Mouse (Mus musculus): Measurements from ENCODE around the gene 1700016K19Rik. TPM values are rescaled to one million over a fixed set of nuclear protein-coding genes. Genes with fewer than 3 reads are reported as not detected.

1700016K19Rik gene
- total RNA-seq (2022) = not detected

DNA sequence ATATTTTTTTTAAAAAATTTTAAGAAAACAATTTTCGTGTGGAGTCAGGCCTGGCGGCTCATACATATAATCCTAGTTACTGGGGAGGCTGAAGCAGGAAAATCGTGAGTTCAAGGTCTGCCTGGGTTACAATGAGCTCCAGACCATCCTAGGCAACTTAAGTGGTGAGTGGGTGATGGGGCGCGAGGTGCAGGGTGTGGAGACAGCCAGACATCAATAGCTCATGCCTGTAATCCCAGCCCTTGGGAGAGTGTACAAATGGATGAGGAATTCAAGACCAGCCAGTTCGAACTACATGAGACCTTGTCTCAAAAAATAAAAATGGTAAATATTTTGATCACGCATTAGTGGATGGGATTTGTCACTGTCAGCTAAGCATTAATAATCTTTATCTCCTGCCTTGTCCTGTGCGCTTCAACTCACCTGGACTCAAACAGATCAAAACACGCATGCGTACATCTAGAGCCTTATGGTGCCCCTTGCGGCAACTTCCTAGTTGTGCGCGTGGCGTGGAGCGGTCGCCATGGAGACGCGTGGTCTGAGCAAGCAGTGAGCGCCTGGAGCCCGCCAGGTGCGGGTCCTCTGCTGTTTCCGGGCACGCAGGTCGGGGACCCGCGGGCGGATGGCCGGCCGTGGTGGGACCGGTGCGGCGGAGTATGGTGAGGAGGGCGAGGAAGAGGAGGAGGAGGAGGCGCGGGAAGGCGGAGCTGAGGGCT is at the start of gene 1700016K19Rik:
Gene 1700016K19Rik (plus strand): TSS at position 473 of the 716 bp plus-strand sequence.
- DNase-seq = peak; percentile 68

DNA sequence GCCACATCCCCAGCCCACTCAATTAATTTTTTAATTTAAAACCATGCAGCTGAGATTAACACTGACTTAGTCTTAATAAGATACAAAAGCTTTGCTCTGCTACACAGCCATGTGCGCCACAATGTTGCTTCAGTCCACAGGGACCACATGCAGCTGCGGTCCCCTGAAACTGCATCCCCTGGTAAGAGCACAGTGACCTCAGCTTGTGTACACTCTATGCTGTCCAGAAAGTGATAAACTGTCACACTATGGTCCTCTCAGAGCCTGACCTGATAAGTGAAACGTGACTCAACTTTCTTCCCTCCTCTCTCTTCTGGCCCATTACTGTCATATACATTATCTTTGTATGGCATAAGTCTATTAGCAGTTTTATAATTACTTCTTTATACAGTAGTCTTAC is 49.3 kb upstream of the 1700016K19Rik start:
- no peak for DNase-seq

DNA sequence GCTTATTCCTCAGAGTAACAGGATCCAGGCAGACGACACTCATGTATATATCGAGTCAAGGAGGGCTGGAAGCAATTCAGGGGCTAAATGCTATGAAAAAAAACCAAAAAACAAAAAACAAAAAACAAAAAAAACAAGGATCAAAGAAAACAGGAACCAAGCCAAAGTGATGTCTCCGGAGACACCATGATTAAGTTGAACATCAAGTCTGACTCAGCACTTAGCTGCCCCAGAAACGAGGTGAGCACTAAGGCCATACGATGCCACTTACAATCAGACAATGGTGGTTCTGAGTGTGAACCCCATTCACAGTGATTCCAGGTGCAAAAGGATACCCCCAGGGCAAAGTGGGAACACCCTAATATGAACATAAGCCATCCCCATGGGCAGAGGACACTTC is 47.8 kb upstream of the 1700016K19Rik start:
- DNase-seq = no peak

DNA sequence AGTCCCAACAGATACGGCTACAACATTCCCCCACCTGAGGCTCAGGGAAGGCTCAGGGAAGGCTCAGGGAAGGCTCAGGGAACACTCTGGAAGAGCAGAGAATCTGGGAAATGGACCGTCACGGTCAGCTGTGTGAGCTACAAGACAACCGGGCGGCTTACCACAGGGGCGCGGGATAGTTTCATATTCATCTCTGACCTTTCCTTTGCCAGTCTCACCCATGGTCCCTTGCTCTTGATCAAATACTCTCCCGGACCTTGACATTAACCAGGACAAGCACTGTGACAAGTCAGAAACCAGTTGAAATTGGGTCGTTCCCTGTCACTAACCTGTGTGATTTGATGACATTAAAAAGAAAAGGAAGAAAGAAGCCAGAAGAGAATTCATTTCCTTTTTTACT is 44.8 kb upstream of the 1700016K19Rik start:
- peak; percentile 62 for DNase-seq

DNA sequence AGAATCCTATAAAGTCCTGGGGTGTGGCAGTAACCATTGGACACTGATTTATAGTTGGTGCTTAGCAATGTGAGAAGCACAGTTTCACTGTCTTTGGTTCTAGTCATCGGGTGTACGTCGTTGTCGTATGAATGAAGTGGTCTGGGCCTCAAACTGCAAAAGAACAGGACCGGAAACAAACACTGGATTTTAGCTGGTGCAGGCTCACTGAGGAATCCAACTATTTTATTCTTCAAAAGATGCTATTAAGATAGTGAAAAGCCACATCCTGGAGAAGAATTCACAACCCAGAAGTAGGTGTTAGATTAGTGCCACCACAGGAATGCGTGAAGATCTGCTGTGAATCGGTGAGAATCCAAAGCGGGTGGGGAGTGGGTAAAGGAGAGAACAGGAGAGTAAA is 43.1 kb upstream of the 1700016K19Rik start:
- DNase-seq = no peak

DNA sequence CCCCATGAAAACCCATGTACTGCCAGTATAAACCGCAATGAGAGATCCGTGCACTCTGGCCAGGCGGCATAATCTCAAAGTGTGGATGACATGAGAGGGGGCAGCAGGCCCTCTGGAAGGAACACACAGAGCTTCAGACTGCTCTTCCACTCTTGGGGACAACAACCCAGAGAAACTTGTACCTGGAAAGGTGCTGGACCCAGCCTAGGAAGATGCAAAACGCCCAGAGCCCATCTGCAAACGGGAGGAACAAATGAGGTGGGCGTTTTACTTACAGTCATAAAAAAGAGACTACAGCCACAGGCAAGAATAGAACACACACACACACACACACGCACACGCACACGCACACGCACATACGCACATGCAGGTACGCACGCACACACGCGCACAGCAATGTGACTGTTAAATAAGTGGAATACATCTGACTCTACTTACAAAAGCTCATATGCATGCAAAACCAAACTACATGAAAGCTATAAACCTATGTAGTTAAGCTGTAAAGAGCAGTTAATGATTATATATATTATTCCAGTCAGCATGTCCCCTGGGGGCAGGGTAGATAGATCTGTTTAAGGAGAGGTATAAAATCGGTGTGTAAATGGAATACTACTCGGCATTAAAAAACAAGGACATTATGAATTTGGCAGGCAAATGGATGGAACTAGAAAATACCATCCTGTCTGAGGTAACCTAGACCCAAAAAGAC is 42.4 kb upstream of the 1700016K19Rik start:
- DNase-seq = no peak

DNA sequence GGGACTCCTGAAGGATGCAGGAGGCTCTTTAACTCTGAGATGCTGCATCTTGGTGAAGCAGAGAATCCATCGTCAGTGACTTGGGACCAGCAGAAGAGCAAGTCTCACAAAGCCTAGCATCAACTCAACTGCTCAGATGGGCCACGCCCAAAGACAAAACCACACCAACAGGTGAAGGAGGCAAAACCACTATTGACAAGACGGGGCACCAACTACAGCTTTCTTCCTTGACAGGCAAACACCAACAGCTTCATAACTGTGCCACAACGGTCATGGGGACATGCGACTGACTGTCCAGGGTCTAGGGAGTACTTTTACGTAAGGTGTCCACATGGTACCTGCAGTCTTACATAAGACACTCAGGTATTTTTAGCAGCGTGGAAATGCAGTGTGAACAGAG is 37.9 kb upstream of the 1700016K19Rik start:
- no peak for DNase-seq

DNA sequence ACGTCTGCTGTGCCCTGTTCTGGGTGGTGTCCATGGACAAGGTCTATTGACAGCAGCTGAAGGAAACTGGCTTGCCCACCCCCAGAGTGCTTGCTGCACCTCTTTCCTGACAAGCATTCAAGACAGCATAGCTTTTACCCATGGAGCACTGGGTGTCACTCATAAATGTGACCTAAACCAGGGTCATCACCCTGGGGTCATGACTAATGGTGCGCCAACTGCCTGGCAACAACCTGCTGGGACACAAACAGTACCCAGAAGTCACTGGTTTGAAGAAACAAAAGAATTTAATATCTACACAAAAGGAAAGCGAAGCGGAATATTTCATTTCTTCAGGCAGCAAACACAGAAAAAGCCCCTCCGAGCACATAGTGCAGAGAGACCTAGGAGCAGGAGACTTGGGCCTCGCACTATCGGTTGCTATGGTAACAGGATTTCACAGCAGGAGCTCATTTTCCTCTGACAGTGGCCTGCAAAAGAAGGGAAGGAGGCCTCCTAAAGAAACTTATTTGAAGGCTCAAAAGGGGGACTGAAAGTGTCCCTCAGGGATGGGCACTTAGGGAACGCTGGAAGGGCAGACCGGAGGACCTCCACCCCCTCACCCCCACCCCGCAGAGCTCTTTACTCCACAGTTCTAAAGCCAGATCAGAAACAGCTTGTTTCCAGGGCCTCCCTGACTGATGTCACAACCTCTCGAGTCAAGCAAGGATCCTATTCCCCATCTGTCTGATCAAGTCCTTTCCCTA is 35.8 kb upstream of the 1700016K19Rik start:
- DNase-seq = no peak

DNA sequence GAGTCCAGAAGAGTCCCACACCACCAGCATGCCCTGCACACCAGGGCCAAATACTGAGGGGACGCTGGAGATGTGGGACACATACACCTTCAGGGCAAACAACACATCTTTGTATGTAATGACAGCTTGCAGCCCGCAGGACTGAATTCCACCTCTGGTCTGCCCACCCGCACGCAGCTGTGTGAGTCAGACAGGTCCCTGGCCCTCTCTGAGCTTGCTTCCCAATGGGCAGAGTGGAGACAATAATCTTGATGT is 35.3 kb upstream of the 1700016K19Rik start:
- no peak for DNase-seq

DNA sequence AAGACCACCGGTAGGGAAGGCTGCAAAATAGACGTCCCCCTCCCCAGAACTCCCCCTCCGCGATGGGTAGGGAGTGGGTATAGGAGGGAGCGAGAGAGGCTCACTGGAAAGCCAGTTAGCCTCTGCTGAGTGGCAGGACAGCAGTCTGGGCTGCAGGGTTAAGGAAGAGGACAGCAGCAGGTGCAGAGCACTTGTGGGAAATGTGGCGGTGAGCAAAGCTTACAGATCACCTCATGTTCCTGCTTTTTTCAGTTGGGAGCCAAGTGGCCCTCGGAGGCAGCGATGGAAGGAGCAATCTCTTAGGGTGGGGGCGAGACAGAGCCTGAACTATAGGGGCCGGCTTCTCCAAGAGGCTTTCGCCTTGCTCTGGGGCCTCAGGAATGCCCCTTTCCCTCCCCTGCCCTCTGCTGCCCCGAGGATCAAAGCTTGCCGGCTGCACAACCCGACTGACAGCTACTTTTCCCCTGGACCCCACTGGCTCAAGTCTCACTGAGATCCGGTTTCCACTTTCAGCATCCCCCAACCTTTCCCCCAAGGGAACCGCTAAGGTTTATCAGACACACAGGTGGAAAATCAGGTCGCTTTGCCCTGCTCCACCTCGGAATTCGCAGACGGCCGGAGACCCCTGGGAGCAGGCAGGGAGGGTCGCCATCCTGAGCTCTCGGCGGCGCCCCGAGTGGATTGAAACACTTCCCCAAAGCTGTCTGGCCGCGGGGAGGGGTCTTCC is 33.9 kb upstream of the 1700016K19Rik start:
- no peak for DNase-seq

DNA sequence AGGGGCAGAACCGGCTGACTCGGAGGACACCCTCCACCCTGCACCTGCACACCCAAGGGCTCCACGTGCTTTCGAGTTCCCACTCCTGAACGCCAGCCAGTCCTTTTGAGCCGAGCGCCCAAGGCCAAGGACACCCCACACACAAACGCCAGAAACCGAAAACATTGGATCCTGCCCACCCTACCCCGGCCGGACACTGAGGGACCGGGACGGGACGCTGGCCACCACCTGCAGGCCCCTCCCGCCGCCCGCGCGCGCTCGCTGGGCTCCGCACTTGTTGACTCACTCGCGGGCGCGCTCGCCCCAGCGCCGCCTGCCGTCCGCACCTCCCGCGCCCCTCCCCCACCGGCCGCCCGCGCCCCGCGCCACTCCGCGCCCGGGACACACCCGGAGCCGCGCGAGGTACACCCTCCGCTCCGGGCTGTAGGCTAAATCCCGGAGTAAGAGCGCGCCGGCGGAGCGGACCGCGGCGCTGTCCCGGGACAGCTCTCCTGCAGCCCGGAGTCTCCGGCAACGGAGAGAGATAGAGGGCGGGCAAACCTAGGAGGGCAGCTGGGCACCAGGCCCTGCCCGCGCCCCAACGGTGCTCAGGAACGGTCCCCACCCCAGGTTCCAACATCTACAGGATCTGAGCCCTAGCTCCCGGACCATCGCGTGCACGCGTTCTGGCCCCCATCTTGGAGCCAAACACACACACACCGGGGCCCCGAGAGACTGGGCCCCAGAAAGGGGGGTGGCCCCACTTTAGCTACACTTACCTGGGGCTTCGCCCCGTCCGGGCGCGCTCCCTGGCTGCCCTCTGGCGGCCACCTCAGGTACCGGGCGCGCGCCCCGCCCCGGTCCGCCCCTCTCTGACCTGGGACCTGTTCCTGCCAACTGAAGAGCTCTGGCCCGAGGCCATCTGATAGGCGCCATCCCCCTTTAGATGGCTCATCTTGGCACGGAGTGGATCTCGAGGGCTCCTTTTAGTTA is 33.0 kb upstream of the 1700016K19Rik start:
- peak; percentile 85 for DNase-seq

DNA sequence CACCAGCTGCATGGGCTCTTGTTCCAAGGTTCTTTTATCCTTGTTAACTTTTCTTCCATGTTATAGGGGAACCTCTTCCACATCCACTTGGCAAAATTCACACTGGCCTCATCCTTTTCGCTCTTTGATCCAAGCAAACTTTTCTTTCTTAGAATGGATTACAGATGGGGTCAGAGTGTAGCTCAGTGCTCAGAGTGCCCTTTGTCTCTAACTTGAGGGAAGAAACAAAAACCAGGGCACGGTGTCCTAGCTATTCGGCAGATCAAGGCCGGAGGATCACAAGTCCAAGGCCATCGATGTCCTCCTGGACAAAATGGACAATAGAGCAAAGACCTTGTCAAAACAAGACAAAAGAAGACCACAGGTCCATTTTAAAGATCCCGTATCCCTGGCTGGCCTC is 31.0 kb upstream of the 1700016K19Rik start:
- no peak for DNase-seq

DNA sequence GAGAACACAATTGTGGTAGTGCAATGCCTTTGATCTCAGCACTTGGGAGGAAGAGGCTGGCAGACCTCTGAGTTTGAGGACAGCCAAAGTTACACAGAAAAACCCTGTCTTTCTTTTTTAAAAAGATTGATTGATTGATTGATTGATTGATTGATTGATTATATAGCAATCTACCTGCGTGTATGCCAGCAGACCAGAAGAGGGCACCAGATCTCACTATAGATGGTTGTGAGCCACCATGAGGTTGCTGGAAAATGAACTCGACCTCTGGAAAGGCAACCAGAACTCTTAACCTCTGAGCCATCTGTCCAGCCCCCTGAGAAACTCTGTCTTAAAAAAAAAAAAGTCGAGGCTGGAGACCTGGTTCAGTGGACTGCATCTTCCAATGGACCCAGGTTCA is 29.1 kb upstream of the 1700016K19Rik start:
- no peak for DNase-seq

DNA sequence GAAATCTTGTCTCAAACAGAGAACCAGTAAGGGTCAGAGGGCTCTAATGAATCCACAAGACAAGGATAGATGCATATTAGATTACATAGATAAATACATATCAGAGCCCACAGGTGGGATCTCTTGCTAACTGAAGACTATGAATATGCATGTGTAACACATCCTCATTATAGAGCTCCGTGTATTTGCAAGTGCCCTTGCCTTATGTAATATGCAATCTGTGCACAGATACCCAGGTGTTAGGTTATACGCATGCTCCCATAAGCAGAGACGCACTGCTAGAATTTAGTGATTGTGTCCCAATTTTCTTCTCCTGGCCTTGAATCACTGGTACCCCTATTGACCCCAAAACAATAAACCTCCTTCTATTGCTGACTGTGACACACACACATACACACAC is 27.5 kb upstream of the 1700016K19Rik start:
- DNase-seq = no peak

DNA sequence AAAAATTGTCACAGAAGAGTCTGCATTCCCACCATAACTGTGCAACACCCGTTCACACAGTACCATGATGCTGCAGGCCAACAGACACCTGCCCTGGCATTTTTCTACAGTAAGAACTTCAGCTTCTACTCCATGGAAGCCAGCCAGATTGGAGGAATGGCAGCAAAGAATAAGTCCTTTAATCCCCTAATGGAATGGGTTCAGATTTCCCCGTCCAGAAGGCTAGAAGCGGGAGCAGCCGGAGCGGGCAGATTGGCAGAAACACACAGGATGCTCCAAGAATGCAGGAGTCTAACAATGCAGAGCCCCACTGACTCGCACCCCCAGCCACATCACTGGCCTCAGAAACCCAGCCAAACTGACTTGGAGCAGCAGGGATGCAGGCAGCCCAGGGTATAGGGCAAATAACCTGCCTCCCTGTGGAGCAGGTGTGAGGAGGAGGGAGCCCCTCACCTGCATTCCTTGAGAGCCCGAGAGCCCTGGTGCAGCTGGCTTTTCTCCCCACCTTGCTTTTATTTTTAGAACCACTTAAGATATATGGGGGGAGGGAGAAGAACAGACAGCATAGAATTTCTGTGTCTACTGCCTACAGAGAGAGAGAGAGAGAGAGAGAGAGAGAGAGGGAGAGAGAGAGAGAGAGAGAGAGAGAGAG is 26.7 kb upstream of the 1700016K19Rik start:
- no peak for DNase-seq

DNA sequence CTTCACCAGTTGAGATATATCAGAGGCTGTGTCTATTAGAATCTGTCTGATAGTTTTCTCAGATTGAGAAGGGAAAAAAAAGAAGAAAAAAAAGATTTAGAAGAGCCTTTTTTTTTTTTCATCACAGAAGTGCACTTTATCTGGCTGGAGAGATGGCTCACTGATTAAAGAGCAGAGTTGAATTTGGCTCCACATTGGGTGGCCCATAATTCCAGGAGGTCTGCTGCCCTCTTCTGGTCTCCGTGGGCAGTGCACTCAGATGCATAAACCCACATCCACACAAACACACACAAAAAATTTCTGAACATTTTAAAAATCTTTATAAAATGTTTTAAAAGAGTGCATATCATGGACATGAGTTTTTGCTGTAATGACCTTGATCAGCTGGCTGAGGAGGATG is 25.7 kb upstream of the 1700016K19Rik start:
- DNase-seq = no peak

DNA sequence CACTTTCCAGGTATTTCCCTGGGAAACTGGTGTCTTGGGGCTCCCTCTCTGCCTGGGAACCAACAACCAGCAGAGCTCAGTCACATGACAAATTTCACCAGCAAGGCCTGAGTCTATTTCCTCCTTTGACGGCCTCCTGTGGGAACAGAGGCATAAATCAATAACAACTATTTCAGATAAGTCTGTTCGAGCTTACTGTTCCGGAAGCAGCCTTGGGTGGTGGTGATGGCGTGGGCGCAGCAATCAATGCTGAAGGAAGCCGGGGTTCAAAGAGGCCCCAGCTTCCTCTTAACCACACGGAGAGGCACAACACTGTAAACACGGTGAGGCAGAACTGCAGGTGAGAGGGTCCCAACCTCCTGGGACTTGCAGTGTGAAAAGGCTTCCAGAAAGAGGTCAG is 23.0 kb upstream of the 1700016K19Rik start:
- DNase-seq = no peak

DNA sequence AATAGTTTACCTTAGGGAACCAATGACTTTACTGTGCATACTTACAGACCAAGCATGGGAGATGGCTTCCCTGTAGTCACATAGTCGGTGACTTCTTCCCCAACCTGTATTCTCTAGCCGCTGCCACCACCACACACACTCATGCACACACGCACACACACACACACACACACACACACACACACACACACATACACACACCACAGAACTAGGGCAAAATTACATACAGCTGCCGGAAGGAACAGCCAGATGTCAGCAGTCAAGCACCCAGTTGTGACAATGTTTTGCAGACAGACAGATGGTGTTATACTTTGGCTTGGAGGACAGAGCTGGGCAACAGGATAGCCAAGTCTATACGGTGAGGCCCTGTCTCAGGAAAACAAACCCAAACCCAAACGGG is 21.7 kb upstream of the 1700016K19Rik start:
- DNase-seq = no peak

DNA sequence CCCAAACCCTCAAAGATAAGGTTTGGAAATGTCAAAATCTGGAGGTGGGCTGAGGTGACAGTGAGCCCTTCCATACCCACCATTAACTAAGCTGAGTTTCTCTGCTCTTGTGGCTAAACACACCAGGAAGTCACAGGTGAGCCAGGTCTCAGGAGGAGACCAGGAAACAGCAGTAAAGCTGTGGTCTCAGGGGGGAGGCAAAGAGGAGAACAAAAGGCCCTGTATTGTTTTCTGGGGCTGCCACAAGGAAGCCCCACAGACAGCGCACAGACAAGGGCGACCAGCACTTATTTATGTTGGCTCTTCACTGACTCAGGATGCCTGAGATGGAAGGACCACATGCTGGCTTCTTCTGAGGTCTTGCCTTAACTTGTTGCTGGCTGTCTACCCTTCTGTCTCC is 19.3 kb upstream of the 1700016K19Rik start:
- DNase-seq = no peak

DNA sequence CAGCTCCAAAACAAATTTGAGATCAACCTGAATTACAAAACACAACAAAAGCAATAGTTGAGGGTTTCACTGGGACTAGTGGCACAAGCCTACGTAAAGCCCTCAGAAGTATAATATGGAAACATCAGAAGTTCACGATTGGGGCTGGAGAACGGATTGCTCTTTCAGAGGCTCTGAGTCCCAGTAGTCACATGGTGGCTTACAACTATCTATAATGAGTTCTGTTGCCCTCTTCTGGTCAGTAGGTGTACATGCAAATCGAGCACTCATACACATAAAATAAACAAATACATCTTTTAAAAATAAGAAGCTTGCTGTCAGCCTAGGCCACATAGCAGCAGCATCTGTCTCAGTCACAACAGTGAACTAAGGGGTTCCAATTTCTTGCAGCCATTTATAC is 16.5 kb upstream of the 1700016K19Rik start:
- no peak for DNase-seq

DNA sequence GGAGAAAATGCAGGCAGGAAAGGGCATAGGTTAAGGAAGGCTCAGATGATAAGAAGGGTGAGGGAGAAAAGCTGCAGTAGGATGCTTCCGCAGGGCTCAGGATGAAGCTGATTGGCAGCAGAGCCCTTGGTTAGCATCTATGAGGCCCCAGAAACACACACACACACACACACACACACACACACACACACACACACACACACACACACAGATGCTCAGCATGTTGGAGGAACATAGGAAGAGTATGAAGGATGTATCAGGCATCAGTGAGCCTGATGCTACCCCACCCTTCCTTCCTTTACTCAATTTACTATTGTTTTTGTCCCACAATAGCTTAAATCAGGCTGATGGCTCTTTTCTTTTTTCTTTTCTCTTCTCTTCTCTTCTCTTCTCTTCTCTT is 15.1 kb upstream of the 1700016K19Rik start:
- no peak for DNase-seq
